Mouse (Mus musculus) neural tube, embryonic 12.5 days (tissue): Measurements from ENCODE around the gene Socs2. TPM values are rescaled to one million over a fixed set of nuclear protein-coding genes. Genes with fewer than 3 reads are reported as not detected.
A peak's percentile ranks its signal among the peaks of the same experiment; 100 is the strongest.

Experiments used
- ATAC-seq: fragments of 200-750 bp; cut with Nextera tagmentation; 2 replicates; pipeline ENCODE4 v1.8.0; 2017; ENCODE audit warnings: low read depth, mild to moderate bottlenecking, moderate TSS enrichment, moderate library complexity; ENCODE audit not compliant: low FRiP score
- H3K27ac ChIP-seq: fragments of 300-500 bp; sonication (generic); 2 replicates; pipeline ENCODE4 v1.5.1; 2016
- H3K27me3 ChIP-seq: fragments of 300-500 bp; sonication (generic); replicated peaks from 2 replicates; pipeline ENCODE4 v1.6.1; 2016; ENCODE audit warnings: mild to moderate bottlenecking
- H3K36me3 ChIP-seq: fragments of 300-500 bp; sonication (generic); 2 replicates; pipeline ENCODE4 v1.6.1; 2016; ENCODE audit warnings: mild to moderate bottlenecking
- H3K4me1 ChIP-seq: fragments of 300-500 bp; sonication (generic); 2 replicates; pipeline ENCODE4 v1.6.1; 2016
- H3K4me2 ChIP-seq: fragments of 300-500 bp; sonication (generic); replicated peaks from 2 replicates; pipeline ENCODE4 v1.6.1; 2016; ENCODE audit warnings: mild to moderate bottlenecking
- H3K4me3 ChIP-seq: fragments of 300-500 bp; sonication (generic); 2 replicates; pipeline ENCODE4 v1.5.1; 2016
- H3K9ac ChIP-seq: fragments of 300-500 bp; sonication (generic); 2 replicates; pipeline ENCODE4 v1.6.1; 2016; ENCODE audit warnings: mild to moderate bottlenecking
- H3K9me3 ChIP-seq: fragments of 300-500 bp; sonication (generic); 2 replicates; pipeline ENCODE4 v1.6.1; 2016; ENCODE audit warnings: mild to moderate bottlenecking
- WGBS: fragments of 180-500 bp; shearing (Covaris S2); methylation state at CpG from one replicate; pipeline ENCODE4 v1.1.7; 2016; 5-methylcytosine and 5-hydroxymethylcytosine counted together
- polyA plus RNA-seq: library from polyadenylated mRNA; unstranded; fragments of >200 nt; fragmentation: Nextera tagmentation; extraction: Ambion mirVana; gene quantifications from 2 replicates; pipeline ENCODE4 v1.2.1, GENCODE M21; 2016

The Socs2 gene
- polyA plus RNA-seq, 1 experiment from 2014 or later = 97.9 TPM

GRCm38 (mm10) chr10:95356711-95357110 is 60.3 kb downstream of the Socs2 start:
- no peak overlapping the region for H3K27ac ChIP-seq
- WGBS = 83% methylated on average over 7 of the region's 7 CpGs
- H3K27me3 ChIP-seq = no peaks in the 10 kb centered on the region
- H3K4me3 ChIP-seq = no peak overlapping the region
- no peak overlapping the region for H3K9ac ChIP-seq
- ATAC-seq = no peak
- no peak overlapping the region for H3K4me2 ChIP-seq
- no peaks in the 10 kb centered on the region for H3K4me1 ChIP-seq
- H3K9me3 ChIP-seq = 0 out of 2 replicates have a peak, but pooled peaks cover 2% of the 10 kb centered on the region
- no peaks in the 10 kb centered on the region for H3K36me3 ChIP-seq

- ATAC-seq = peak; percentile 37; the same call in 1 of the 2 replicates
- H3K9ac ChIP-seq = no peak overlapping the region
- no peak overlapping the region for H3K4me3 ChIP-seq
- no peaks in the 10 kb centered on the region for H3K36me3 ChIP-seq
- H3K27me3 ChIP-seq = no peaks in the 10 kb centered on the region
- 28% methylated on average over 6 of the region's 6 CpGs for WGBS
- no peak overlapping the region for H3K4me2 ChIP-seq
- no peak overlapping the region for H3K27ac ChIP-seq
- H3K4me1 ChIP-seq = no peaks in the 10 kb centered on the region
- 0 out of 2 replicates have a peak, but pooled peaks cover 2% of the 10 kb centered on the region for H3K9me3 ChIP-seq
These were observed 61.2 kb downstream of the Socs2 start for GRCm38 (mm10) chr10:95355678-95356268.

GRCm38 (mm10) chr10:95354673-95355072 is 62.3 kb downstream of the Socs2 start:
- H3K36me3 ChIP-seq = no peaks in the 10 kb centered on the region
- no peak overlapping the region for H3K4me3 ChIP-seq
- ATAC-seq = no peak
- H3K9me3 ChIP-seq = 0 out of 2 replicates have a peak, but pooled peaks cover 2% of the 10 kb centered on the region
- no peak overlapping the region for H3K9ac ChIP-seq
- H3K27ac ChIP-seq = no peak overlapping the region
- no peak overlapping the region for H3K4me2 ChIP-seq
- no peaks in the 10 kb centered on the region for H3K27me3 ChIP-seq
- H3K4me1 ChIP-seq = no peaks in the 10 kb centered on the region

GRCm38 (mm10) chr10:95354047-95354446 is 62.9 kb downstream of the Socs2 start:
- Histone ChIP-seq H3K4me3 (no peak overlapping the region), H3K27ac (no peak overlapping the region), H3K4me1 (no peaks in the 10 kb centered on the region), H3K36me3 (no peaks in the 10 kb centered on the region), H3K4me2 (no peak overlapping the region), H3K9me3 (0 out of 2 replicates have a peak, but pooled peaks cover 2% of the 10 kb centered on the region), H3K9ac (no peak overlapping the region), H3K27me3 (no peaks in the 10 kb centered on the region)
- 74% methylated on average over 6 of the region's 6 CpGs for WGBS
- ATAC-seq = no peak

- Histone ChIP-seq H3K27me3 (no peaks in the 10 kb centered on the region), H3K4me2 (no peak overlapping the region), H3K4me3 (no peak overlapping the region), H3K27ac (no peak overlapping the region), H3K9me3 (peaks cover 6% of the 10 kb centered on the region; the same call in 1 of the 2 replicates), H3K9ac (no peak overlapping the region), H3K36me3 (no peaks in the 10 kb centered on the region), H3K4me1 (no peaks in the 10 kb centered on the region)
- WGBS = 82% methylated on average over 3 of the region's 3 CpGs
- ATAC-seq = no peak
These were observed 68.5 kb downstream of the Socs2 start for GRCm38 (mm10) chr10:95348457-95348856.

GRCm38 (mm10) chr10:95347776-95348175 is 69.2 kb downstream of the Socs2 start:
- Histone ChIP-seq H3K36me3 (no peaks in the 10 kb centered on the region), H3K9ac (no peak overlapping the region), H3K27ac (no peak overlapping the region), H3K4me3 (no peak overlapping the region), H3K4me1 (no peaks in the 10 kb centered on the region), H3K27me3 (no peaks in the 10 kb centered on the region), H3K9me3 (peaks cover 6% of the 10 kb centered on the region; the same call in 1 of the 2 replicates), H3K4me2 (no peak overlapping the region)
- WGBS = 94% methylated on average over 3 of the region's 3 CpGs
- ATAC-seq = no peak

GRCm38 (mm10) chr10:95342833-95343590 is 74.0 kb downstream of the Socs2 start:
- Histone ChIP-seq H3K4me2 (no peak overlapping the region), H3K9ac (no peak overlapping the region), H3K36me3 (no peaks in the 10 kb centered on the region), H3K27ac (no peak overlapping the region), H3K27me3 (no peaks in the 10 kb centered on the region), H3K4me3 (no peak overlapping the region), H3K4me1 (no peaks in the 10 kb centered on the region), H3K9me3 (peaks cover 4% of the 10 kb centered on the region; the same call in 1 of the 2 replicates)
- WGBS = 88% methylated on average over 10 of the region's 10 CpGs
- ATAC-seq = no peak

- H3K27me3 ChIP-seq = no peaks in the 10 kb centered on the region
- no peaks in the 10 kb centered on the region for H3K36me3 ChIP-seq
- no peak overlapping the region for H3K4me2 ChIP-seq
- no peak overlapping the region for H3K27ac ChIP-seq
- ATAC-seq = no peak
- WGBS = 86% methylated on average over 4 of the region's 4 CpGs
- peaks cover 8% of the 10 kb centered on the region for H3K4me1 ChIP-seq
- no peak overlapping the region for H3K9ac ChIP-seq
- H3K9me3 ChIP-seq = peaks cover 4% of the 10 kb centered on the region; the same call in 1 of the 2 replicates
- H3K4me3 ChIP-seq = no peak overlapping the region
These were observed 76.3 kb downstream of the Socs2 start for GRCm38 (mm10) chr10:95340676-95341075.

- no peak overlapping the region for H3K27ac ChIP-seq
- ATAC-seq = no peak
- WGBS = 73% methylated on average over 5 of the region's 5 CpGs
These were observed 79.4 kb downstream of the Socs2 start for GRCm38 (mm10) chr10:95337589-95337988.

GRCm38 (mm10) chr10:95336781-95337544 is 80.0 kb downstream of the Socs2 start:
- no peaks in the 10 kb centered on the region for H3K9me3 ChIP-seq
- peak; percentile 48; the same call in 1 of the 2 replicates for ATAC-seq
- no peaks in the 10 kb centered on the region for H3K36me3 ChIP-seq
- H3K27ac ChIP-seq = no peak overlapping the region
- H3K9ac ChIP-seq = no peak overlapping the region
- WGBS = 26% methylated on average over 4 of the region's 4 CpGs
- H3K4me2 ChIP-seq = 0 out of 2 replicates have a peak overlapping the region, but pooled peaks have one; percentile 1
- no peaks in the 10 kb centered on the region for H3K27me3 ChIP-seq
- H3K4me3 ChIP-seq = no peak overlapping the region
- peaks cover 8% of the 10 kb centered on the region for H3K4me1 ChIP-seq

More at GRCm38 (mm10) chr10:95337589-95337988, 79.4 kb downstream of the Socs2 start:
- H3K9ac ChIP-seq = no peak overlapping the region
- H3K4me3 ChIP-seq = no peak overlapping the region
- H3K9me3 ChIP-seq = no peaks in the 10 kb centered on the region
- H3K4me2 ChIP-seq = no peak overlapping the region
- H3K4me1 ChIP-seq = peaks cover 8% of the 10 kb centered on the region
- no peaks in the 10 kb centered on the region for H3K36me3 ChIP-seq
- H3K27me3 ChIP-seq = no peaks in the 10 kb centered on the region
